Mouse (Mus musculus): Measurements from ENCODE around the gene Ust. TPM values are rescaled to one million over a fixed set of nuclear protein-coding genes. Genes with fewer than 3 reads are reported as not detected.

The Ust gene
- total and polyA plus RNA-seq, 3 experiments: 0.11 TPM; not detected in 2

DNA sequence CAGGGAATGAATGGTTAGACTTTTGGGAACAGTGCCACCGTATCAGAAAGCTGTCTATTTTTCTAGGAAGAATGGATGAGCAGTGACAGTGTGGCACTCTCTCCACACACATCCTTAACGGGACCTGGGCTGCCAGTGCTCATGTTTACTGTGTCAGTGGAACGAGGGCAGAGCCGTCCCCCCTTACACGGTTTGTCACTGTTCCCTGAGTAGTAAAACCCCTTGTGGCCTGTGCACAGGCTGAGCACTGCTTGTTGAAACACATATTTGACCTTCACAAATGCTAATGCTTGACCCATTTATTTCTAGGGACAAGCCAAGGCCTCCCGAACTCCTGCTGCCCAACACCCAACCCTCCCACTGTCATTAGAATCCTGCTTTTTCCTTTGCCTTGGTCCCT lies 209.2 kb downstream of the Ust start:
- no peaks in the 10 kb centered on the region for H3K27me3 ChIP-seq (ENCODE audit: insufficient read depth, low read length)
- H3K36me3 ChIP-seq (replicated peaks): no peaks in the 10 kb centered on the region
- ATAC-seq (ENCODE audit: extremely low read depth, insufficient number of reproducible peaks, low FRiP score, poor library complexity, severe bottlenecking) (no peak), DNase-seq (ENCODE audit: low spot score) (no peak)
- no peak overlapping the region for H3K4me3 ChIP-seq (ENCODE audit: low read depth, low read length)
- TF ChIP-seq CTCF (IDR thresholded peaks at IDR 0.05; ENCODE audit: low read depth, low read length): no peak
- no peak for TF ChIP-seq TAL1 (conservative IDR thresholded peaks at IDR 0.05; ENCODE audit: low read depth, low read length)
- TF ChIP-seq GATA2 (IDR thresholded peaks at IDR 0.05; ENCODE audit: borderline replicate concordance, low read depth, low read length): no peak
- TF ChIP-seq GATA1 (IDR thresholded peaks at IDR 0.05; ENCODE audit: borderline replicate concordance, low read length): no peak
- no peak for TF ChIP-seq POLR2AphosphoS5 (IDR thresholded peaks at IDR 0.05; ENCODE audit: insufficient replicate concordance, low read depth, low read length)
- H3K4me1 ChIP-seq (ENCODE audit: insufficient read depth, low read depth, low read length): no peaks in the 10 kb centered on the region
- no peaks in the 10 kb centered on the region for H3K9me3 ChIP-seq (replicated peaks)

DNA sequence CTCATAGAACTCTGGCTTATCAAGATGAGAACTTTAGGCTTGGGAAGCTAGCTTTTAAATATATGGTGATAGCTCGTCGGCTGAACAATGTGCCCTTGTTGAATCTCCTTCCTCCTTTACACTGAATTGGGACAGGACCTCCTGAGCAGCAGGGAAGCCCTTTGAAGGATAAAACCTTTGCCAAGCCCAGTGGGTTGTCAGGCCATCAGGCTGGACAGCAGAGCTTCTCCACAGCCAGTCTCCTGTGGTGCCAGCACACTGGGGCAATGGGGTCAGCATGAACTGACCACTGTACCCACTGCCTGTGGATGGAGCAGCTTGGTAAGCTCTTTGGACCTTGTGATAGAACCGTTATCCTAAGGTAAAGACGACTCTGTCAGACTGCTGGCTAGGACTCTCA lies 214.4 kb downstream of the Ust start:
- H3K4me1 ChIP-seq (ENCODE audit: insufficient read depth, low read depth, low read length): no peaks in the 10 kb centered on the region
- H3K36me3 ChIP-seq (replicated peaks): no peaks in the 10 kb centered on the region
- DNase-seq (ENCODE audit: low spot score): no peak
- TF ChIP-seq TAL1 (conservative IDR thresholded peaks at IDR 0.05; ENCODE audit: low read depth, low read length): no peak
- no peak for TF ChIP-seq POLR2AphosphoS5 (IDR thresholded peaks at IDR 0.05; ENCODE audit: insufficient replicate concordance, low read depth, low read length)
- no peak for TF ChIP-seq GATA1 (IDR thresholded peaks at IDR 0.05; ENCODE audit: borderline replicate concordance, low read length)
- no peak for TF ChIP-seq CTCF (IDR thresholded peaks at IDR 0.05; ENCODE audit: low read depth, low read length)
- TF ChIP-seq GATA2 (IDR thresholded peaks at IDR 0.05; ENCODE audit: borderline replicate concordance, low read depth, low read length): no peak
- ATAC-seq (ENCODE audit: extremely low read depth, insufficient number of reproducible peaks, low FRiP score, poor library complexity, severe bottlenecking): no peak
- no peaks in the 10 kb centered on the region for H3K27me3 ChIP-seq (ENCODE audit: insufficient read depth, low read length)
- H3K9me3 ChIP-seq (replicated peaks): no peaks in the 10 kb centered on the region
- no peak overlapping the region for H3K4me3 ChIP-seq (ENCODE audit: low read depth, low read length)

DNA sequence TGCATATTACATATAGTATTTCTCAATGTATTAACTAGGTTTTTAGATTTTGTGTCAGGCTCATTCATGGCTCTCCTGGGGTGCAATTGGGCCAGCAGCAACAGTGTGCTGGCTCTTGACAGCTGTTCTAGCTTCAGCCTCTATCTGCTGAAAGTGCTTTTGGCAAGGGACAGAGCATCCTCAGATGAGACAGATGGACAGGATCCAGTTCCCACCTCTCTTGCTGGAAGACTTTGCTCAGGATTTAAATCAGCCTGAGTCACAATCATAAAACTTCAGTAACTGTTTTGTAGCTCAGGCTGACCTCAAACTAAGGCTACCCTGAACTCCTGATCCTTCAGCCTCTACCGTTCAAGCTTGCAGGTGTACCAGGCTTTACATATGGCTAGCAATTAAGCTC lies 219.5 kb downstream of the Ust start:
- Histone ChIP-seq H3K4me3 (ENCODE audit: low read depth, low read length) (no peak overlapping the region), H3K4me1 (ENCODE audit: insufficient read depth, low read depth, low read length) (no peaks in the 10 kb centered on the region), H3K27me3 (ENCODE audit: insufficient read depth, low read length) (no peaks in the 10 kb centered on the region), H3K9me3 (replicated peaks) (no peaks in the 10 kb centered on the region), H3K36me3 (replicated peaks) (no peaks in the 10 kb centered on the region)
- DNase-seq (ENCODE audit: low spot score) (no peak), ATAC-seq (ENCODE audit: extremely low read depth, insufficient number of reproducible peaks, low FRiP score, poor library complexity, severe bottlenecking) (no peak)
- no peak for TF ChIP-seq POLR2AphosphoS5 (IDR thresholded peaks at IDR 0.05; ENCODE audit: insufficient replicate concordance, low read depth, low read length)
- TF ChIP-seq CTCF (IDR thresholded peaks at IDR 0.05; ENCODE audit: low read depth, low read length): no peak
- TF ChIP-seq TAL1 (conservative IDR thresholded peaks at IDR 0.05; ENCODE audit: low read depth, low read length): no peak
- TF ChIP-seq GATA1 (IDR thresholded peaks at IDR 0.05; ENCODE audit: borderline replicate concordance, low read length): no peak
- TF ChIP-seq GATA2 (IDR thresholded peaks at IDR 0.05; ENCODE audit: borderline replicate concordance, low read depth, low read length): no peak

- Histone ChIP-seq H3K4me1 (ENCODE audit: insufficient read depth, low read depth, low read length) (no peaks in the 10 kb centered on the region), H3K36me3 (replicated peaks) (no peaks in the 10 kb centered on the region), H3K9me3 (replicated peaks) (no peaks in the 10 kb centered on the region), H3K27me3 (ENCODE audit: insufficient read depth, low read length) (no peaks in the 10 kb centered on the region), H3K4me3 (ENCODE audit: low read depth, low read length) (no peak overlapping the region)
- no peak for DNase-seq (ENCODE audit: low spot score)
- TF ChIP-seq GATA1 (IDR thresholded peaks at IDR 0.05; ENCODE audit: borderline replicate concordance, low read length): no peak
- no peak for ATAC-seq (ENCODE audit: extremely low read depth, insufficient number of reproducible peaks, low FRiP score, poor library complexity, severe bottlenecking)
Measured at GRCm38 (mm10) chr10:8297214-8297613, 221.4 kb downstream of the Ust start.

DNA sequence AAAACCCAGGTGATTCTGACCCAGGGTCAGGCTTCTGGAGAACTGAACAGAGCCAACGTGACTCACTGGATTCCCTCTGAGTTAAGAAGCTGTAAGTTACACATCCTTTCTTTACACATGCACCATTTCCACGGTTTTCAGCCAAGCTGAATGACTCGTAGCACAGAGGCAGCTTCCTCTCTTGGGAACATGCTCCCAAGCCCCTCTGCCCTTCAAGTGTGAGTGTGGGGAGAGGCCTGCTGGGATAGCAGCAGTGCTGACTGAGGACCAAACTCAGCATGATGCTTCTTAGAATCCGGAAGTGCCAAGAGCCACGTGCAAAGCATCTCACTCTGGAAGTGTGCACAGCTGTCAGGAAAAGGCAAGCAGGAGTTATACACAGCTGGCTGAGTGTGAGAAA lies 228.0 kb downstream of the Ust start:
- Histone ChIP-seq H3K4me1 (ENCODE audit: insufficient read depth, low read depth, low read length) (no peaks in the 10 kb centered on the region), H3K9me3 (replicated peaks) (no peaks in the 10 kb centered on the region), H3K27me3 (ENCODE audit: insufficient read depth, low read length) (no peaks in the 10 kb centered on the region), H3K36me3 (replicated peaks) (no peaks in the 10 kb centered on the region), H3K4me3 (ENCODE audit: low read depth, low read length) (no peak overlapping the region)
- DNase-seq (ENCODE audit: low spot score) (no peak), ATAC-seq (ENCODE audit: extremely low read depth, insufficient number of reproducible peaks, low FRiP score, poor library complexity, severe bottlenecking) (no peak)
- no peak for TF ChIP-seq CTCF (IDR thresholded peaks at IDR 0.05; ENCODE audit: low read depth, low read length)

GRCm38 (mm10) chr10:8287350-8287791 lies 231.3 kb downstream of the Ust start:
- Histone ChIP-seq H3K27me3 (ENCODE audit: insufficient read depth, low read length) (no peaks in the 10 kb centered on the region), H3K4me3 (ENCODE audit: low read depth, low read length) (no peak overlapping the region), H3K4me1 (ENCODE audit: insufficient read depth, low read depth, low read length) (no peaks in the 10 kb centered on the region), H3K9me3 (replicated peaks) (no peaks in the 10 kb centered on the region), H3K36me3 (replicated peaks) (no peaks in the 10 kb centered on the region)
- ATAC-seq (ENCODE audit: extremely low read depth, insufficient number of reproducible peaks, low FRiP score, poor library complexity, severe bottlenecking): no peak
- no peak for TF ChIP-seq GATA2 (IDR thresholded peaks at IDR 0.05; ENCODE audit: borderline replicate concordance, low read depth, low read length)
- no peak for TF ChIP-seq TAL1 (conservative IDR thresholded peaks at IDR 0.05; ENCODE audit: low read depth, low read length)
- no peak for TF ChIP-seq CTCF (IDR thresholded peaks at IDR 0.05; ENCODE audit: low read depth, low read length)
- no peak for TF ChIP-seq POLR2AphosphoS5 (IDR thresholded peaks at IDR 0.05; ENCODE audit: insufficient replicate concordance, low read depth, low read length)
- no peak for TF ChIP-seq GATA1 (IDR thresholded peaks at IDR 0.05; ENCODE audit: borderline replicate concordance, low read length)
- no peak for DNase-seq (ENCODE audit: low spot score)

DNA sequence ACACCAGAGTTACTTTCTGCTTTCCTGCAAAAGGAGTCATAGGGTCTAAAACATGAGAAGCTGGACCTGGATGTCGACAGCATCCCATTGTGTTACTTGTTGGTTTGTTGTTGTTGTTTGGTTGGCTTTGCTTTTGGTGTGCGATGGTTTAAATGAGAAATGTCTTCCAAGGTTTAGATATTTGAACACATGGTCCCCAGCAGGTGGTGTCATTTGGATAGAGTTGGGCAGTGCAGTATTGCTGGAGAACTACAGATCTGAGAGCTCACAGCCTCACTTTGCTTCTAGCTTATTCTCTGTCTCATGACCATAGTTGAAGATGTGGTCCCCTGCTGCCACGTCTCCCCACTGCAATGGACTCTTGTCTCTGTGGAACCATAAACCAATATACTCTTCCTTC lies 234.6 kb downstream of the Ust start:
- ATAC-seq (ENCODE audit: extremely low read depth, insufficient number of reproducible peaks, low FRiP score, poor library complexity, severe bottlenecking) (no peak), DNase-seq (ENCODE audit: low spot score) (no peak)
- no peak for TF ChIP-seq POLR2AphosphoS5 (IDR thresholded peaks at IDR 0.05; ENCODE audit: insufficient replicate concordance, low read depth, low read length)
- peaks cover 3% of the 10 kb centered on the region; the same call in 1 of the 2 replicates for H3K27me3 ChIP-seq (ENCODE audit: insufficient read depth, low read length)
- H3K36me3 ChIP-seq (replicated peaks): no peaks in the 10 kb centered on the region
- no peaks in the 10 kb centered on the region for H3K9me3 ChIP-seq (replicated peaks)
- H3K4me3 ChIP-seq (ENCODE audit: low read depth, low read length): no peak overlapping the region
- H3K4me1 ChIP-seq (ENCODE audit: insufficient read depth, low read depth, low read length): no peaks in the 10 kb centered on the region

All from G1E (cell line).